ENCODE assay signal across 8 mouse cellular contexts in genomic region chr2:128127121-128127671, GRCm38 (mm10). TPM values are rescaled to one million over a fixed set of nuclear protein-coding genes. Genes with fewer than 3 reads are reported as not detected.
DNase-seq lines count a peak whose midpoint lies in the region; ATAC-seq and TF ChIP-seq lines count a peak whose summit lies in the region.

No protein-coding gene starts in this region.

- DNase-seq in Patski (ENCODE audit: low read depth, low spot score) = no peak
- DNase-seq in cerebellum, postnatal 10 days = peak; percentile 97 to 98
- DNase-seq in frontal cortex, postnatal 10 days (ENCODE audit: low spot score in 2 of 2) = peak; percentile 83 to 88
- DNase-seq in layer of hippocampus, postnatal 14 days (ENCODE audit: low spot score in 2 of 2) = peak; percentile 81 to 91
- peak; percentile 98 for DNase-seq in lung, postnatal 10 days
- DNase-seq in retina, adult 2 months (ENCODE audit: low read depth, low spot score) = peak; percentile 81
- peak; percentile 93 to 96 for DNase-seq in thymus, postnatal 36 days

- POLR2A ChIA-PET in Patski (lab: Charles Lee) = interaction anchor here (0.6 to 1.6 kb wide), 7 partner anchors 9 to 267 kb away, joined by 3 to 5 read pairs (median 4); no protein-coding TSS in a partner anchor

- under 1% methylated on average over 59 of the region's 67 CpGs for WGBS in hindbrain, embryonic 12.5 days

- no peaks in the 10 kb centered on the region for H3K9me3 ChIP-seq in hindbrain, embryonic 12.5 days (replicated peaks)

- H3K9ac ChIP-seq in hindbrain, embryonic 12.5 days = peak overlapping the region; percentile 88

- H3K27ac ChIP-seq in hindbrain, embryonic 12.5 days = peak overlapping the region; percentile 91

- H3K4me1 ChIP-seq in hindbrain, embryonic 12.5 days = peaks cover 45% of the 10 kb centered on the region

- peak overlapping the region; percentile 78 for H3K4me3 ChIP-seq in hindbrain, embryonic 12.5 days

- no peak for TF ChIP-seq CTCF in Patski (IDR thresholded peaks at IDR 0.05)

- peaks cover 8% of the 10 kb centered on the region for H3K36me3 ChIP-seq in hindbrain, embryonic 12.5 days

- H3K27me3 ChIP-seq in Patski = no peaks in the 10 kb centered on the region
- peaks cover 26% of the 10 kb centered on the region for H3K27me3 ChIP-seq in hindbrain, embryonic 12.5 days

- ATAC-seq in Patski = peak; percentile 87
- ATAC-seq in hindbrain, embryonic 12.5 days (ENCODE audit: low FRiP score) = peak; percentile 92

- CTCF ChIA-PET in Patski (lab: Charles Lee) = interaction anchor here (1.4 to 2.0 kb wide), 2 partner anchors 15 to 266 kb away, joined by 3 to 6 read pairs; no protein-coding TSS in a partner anchor

- in situ Hi-C loops in Patski (cut with MboI; ENCODE audit: low pct_unique_long_range_greater_than_20kb) = no loop called here

- H3K4me2 ChIP-seq in hindbrain, embryonic 12.5 days (replicated peaks) = peak overlapping the region; percentile 96

RNA-seq across cellular contexts. Expression of gene Bcl2l11, which starts 1.4 kb away (rescaled TPM):
- 16.3 TPM for polyA plus RNA-seq in Patski (2021)
- polyA plus RNA-seq in hindbrain, embryonic 12.5 days (2016; fragmentation: Nextera tagmentation; extraction: Ambion mirVana) = 26.3 and 30.5 TPM in 2 replicates
- 1 to 10 TPM; 8.4 to 8.8 TPM for total RNA-seq in layer of hippocampus, postnatal 14 days (2021)
